Mouse (Mus musculus): ENCODE data around the gene Fut8. TPM values are rescaled to one million over a fixed set of nuclear protein-coding genes. Genes with fewer than 3 reads are reported as not detected.

Gene Fut8
- polyA plus RNA-seq, 1 experiment from 2014 or later: 27.3 TPM

GRCm38 (mm10) chr12:77213896-77214564 is 23.9 kb upstream of the Fut8 start:
- no peak overlapping the region for H3K9ac ChIP-seq (ENCODE audit: low read depth, low read length)
- H3K27ac ChIP-seq (ENCODE audit: low read depth, low read length): no peak overlapping the region
- 76% methylated on average over 6 of the region's 6 CpGs for WGBS
- H3K9me3 ChIP-seq (ENCODE audit: control insufficient read depth, low read length): no peaks in the 10 kb centered on the region
- H3K27me3 ChIP-seq (replicated peaks; ENCODE audit: control insufficient read depth, insufficient read depth, low read length): no peaks in the 10 kb centered on the region
- H3K4me3 ChIP-seq (ENCODE audit: low read depth, low read length): no peak overlapping the region
- DNase-seq (ENCODE audit: low spot score): no peak
- H3K4me1 ChIP-seq (replicated peaks; ENCODE audit: control insufficient read depth, insufficient read depth, low read length): no peaks in the 10 kb centered on the region; the same call in 1 of the 2 replicates
- no peak for ATAC-seq (replicated peaks; ENCODE audit: low FRiP score)
- H3K4me2 ChIP-seq: no peak overlapping the region
- H3K36me3 ChIP-seq (ENCODE audit: control insufficient read depth, insufficient read depth, low read length): no peaks in the 10 kb centered on the region

DNA sequence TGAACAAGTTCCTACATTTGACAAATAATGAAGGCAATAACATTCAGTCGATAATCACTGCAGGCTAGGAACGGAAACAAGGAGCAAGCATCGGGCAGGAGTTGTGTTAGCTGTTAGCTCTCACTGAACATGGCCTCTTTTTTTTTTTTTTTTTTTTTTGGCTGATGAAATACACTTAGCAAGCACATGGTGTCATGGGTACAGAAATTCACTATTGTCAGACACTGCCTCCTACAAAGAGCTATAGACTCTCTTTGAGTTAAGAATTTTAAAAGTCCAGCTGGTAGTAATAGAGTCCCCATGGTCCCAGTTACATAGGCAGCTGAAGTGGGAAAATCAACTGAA is 23.4 kb upstream of the Fut8 start:
- H3K36me3 ChIP-seq (ENCODE audit: control insufficient read depth, insufficient read depth, low read length): no peaks in the 10 kb centered on the region
- no peaks in the 10 kb centered on the region; the same call in 1 of the 2 replicates for H3K4me1 ChIP-seq (replicated peaks; ENCODE audit: control insufficient read depth, insufficient read depth, low read length)
- H3K9me3 ChIP-seq (ENCODE audit: control insufficient read depth, low read length): no peaks in the 10 kb centered on the region
- ATAC-seq (replicated peaks; ENCODE audit: low FRiP score) (no peak), DNase-seq (ENCODE audit: low spot score) (no peak)
- H3K9ac ChIP-seq (ENCODE audit: low read depth, low read length): no peak overlapping the region
- WGBS: 85% methylated on average over 3 of the region's 3 CpGs
- H3K27ac ChIP-seq (ENCODE audit: low read depth, low read length): no peak overlapping the region
- H3K4me3 ChIP-seq (ENCODE audit: low read depth, low read length): no peak overlapping the region
- no peaks in the 10 kb centered on the region for H3K27me3 ChIP-seq (replicated peaks; ENCODE audit: control insufficient read depth, insufficient read depth, low read length)
- H3K4me2 ChIP-seq: no peak overlapping the region

DNA sequence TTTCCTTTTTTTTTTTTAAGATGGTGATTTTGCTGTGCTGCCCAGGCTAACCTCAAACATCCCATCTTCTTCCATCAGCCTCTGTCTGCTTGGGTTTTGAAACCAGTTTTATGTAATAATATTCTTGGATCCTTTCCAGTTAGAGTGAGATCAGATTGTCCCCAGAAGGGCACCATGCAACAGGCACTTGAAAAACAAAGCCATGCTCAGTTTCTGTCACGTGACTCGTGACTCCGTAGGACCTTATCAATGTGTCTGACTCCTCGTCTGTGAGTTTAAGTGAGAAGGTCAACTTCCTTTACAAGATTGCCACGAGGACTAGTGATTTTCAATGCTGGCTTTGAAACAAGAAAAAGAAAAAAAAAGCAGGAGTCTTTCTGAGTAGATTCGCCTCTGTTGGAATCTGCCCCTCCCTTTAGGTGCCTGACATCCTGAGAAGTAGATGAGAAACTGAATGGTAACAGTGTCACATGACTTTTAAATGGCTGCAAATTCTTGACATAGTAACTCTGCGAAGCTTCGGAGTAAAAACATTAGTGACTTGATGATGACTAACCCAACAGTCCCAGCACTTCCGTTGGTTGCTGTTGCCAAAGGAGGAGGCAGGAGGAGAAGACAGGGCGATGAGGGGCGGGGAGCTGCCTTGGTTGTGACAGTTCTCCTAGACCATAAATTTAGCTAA is 21.3 kb upstream of the Fut8 start:
- ATAC-seq (replicated peaks; ENCODE audit: low FRiP score): no peak
- Histone ChIP-seq H3K4me2 (peak overlapping the region; percentile 39), H3K4me3 (ENCODE audit: low read depth, low read length) (no peak overlapping the region), H3K4me1 (replicated peaks; ENCODE audit: control insufficient read depth, insufficient read depth, low read length) (no peaks in the 10 kb centered on the region; the same call in 1 of the 2 replicates), H3K36me3 (ENCODE audit: control insufficient read depth, insufficient read depth, low read length) (no peaks in the 10 kb centered on the region), H3K27me3 (replicated peaks; ENCODE audit: control insufficient read depth, insufficient read depth, low read length) (no peaks in the 10 kb centered on the region), H3K9ac (ENCODE audit: low read depth, low read length) (no peak overlapping the region), H3K9me3 (ENCODE audit: control insufficient read depth, low read length) (no peaks in the 10 kb centered on the region), H3K27ac (ENCODE audit: low read depth, low read length) (no peak overlapping the region)
- no peak for DNase-seq (ENCODE audit: low spot score)
- 53% methylated on average over 11 of the region's 11 CpGs for WGBS

DNA sequence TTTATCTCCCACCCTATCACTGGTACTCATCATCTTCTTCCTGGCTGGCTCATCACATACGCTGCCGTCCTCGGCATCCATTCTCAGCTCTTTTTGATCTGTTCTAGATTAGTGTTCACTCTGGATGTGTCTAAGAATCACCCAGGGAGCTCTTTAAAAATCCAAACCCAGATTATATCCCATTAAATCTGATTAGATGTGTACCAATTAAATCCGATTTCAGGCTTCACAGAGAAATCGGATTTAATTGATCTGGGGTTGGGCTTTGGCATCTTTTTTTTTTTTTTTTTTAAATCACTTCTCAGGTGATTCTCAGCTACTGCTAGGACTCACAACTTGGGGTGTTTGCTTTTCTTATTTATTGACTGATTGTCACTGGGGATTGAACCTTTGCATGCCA is 17.3 kb upstream of the Fut8 start:
- Histone ChIP-seq H3K36me3 (ENCODE audit: control insufficient read depth, insufficient read depth, low read length) (no peaks in the 10 kb centered on the region), H3K4me3 (ENCODE audit: low read depth, low read length) (no peak overlapping the region), H3K9me3 (ENCODE audit: control insufficient read depth, low read length) (no peaks in the 10 kb centered on the region), H3K27me3 (replicated peaks; ENCODE audit: control insufficient read depth, insufficient read depth, low read length) (no peaks in the 10 kb centered on the region), H3K4me1 (replicated peaks; ENCODE audit: control insufficient read depth, insufficient read depth, low read length) (peaks cover 11% of the 10 kb centered on the region; the same call in 1 of the 2 replicates), H3K4me2 (no peak overlapping the region), H3K27ac (ENCODE audit: low read depth, low read length) (no peak overlapping the region), H3K9ac (ENCODE audit: low read depth, low read length) (no peak overlapping the region)
- ATAC-seq (replicated peaks; ENCODE audit: low FRiP score) (no peak), DNase-seq (ENCODE audit: low spot score) (no peak)
- 68% methylated on average over 5 of the region's 5 CpGs for WGBS

GRCm38 (mm10) chr12:77222272-77222874 is 15.6 kb upstream of the Fut8 start:
- no peak for DNase-seq (ENCODE audit: low spot score)
- H3K4me2 ChIP-seq: no peak overlapping the region
- peaks cover 11% of the 10 kb centered on the region; the same call in 1 of the 2 replicates for H3K4me1 ChIP-seq (replicated peaks; ENCODE audit: control insufficient read depth, insufficient read depth, low read length)
- no peak for ATAC-seq (replicated peaks; ENCODE audit: low FRiP score)
- no peak overlapping the region for H3K4me3 ChIP-seq (ENCODE audit: low read depth, low read length)
- no peaks in the 10 kb centered on the region for H3K36me3 ChIP-seq (ENCODE audit: control insufficient read depth, insufficient read depth, low read length)
- WGBS: 75% methylated on average over 6 of the region's 6 CpGs
- no peaks in the 10 kb centered on the region for H3K27me3 ChIP-seq (replicated peaks; ENCODE audit: control insufficient read depth, insufficient read depth, low read length)
- no peaks in the 10 kb centered on the region for H3K9me3 ChIP-seq (ENCODE audit: control insufficient read depth, low read length)
- H3K9ac ChIP-seq (ENCODE audit: low read depth, low read length): no peak overlapping the region
- no peak overlapping the region for H3K27ac ChIP-seq (ENCODE audit: low read depth, low read length)

GRCm38 (mm10) chr12:77223595-77223994 is 14.3 kb upstream of the Fut8 start:
- Histone ChIP-seq H3K4me1 (replicated peaks; ENCODE audit: control insufficient read depth, insufficient read depth, low read length) (peaks cover 11% of the 10 kb centered on the region; the same call in 1 of the 2 replicates), H3K9me3 (ENCODE audit: control insufficient read depth, low read length) (no peaks in the 10 kb centered on the region), H3K36me3 (ENCODE audit: control insufficient read depth, insufficient read depth, low read length) (no peaks in the 10 kb centered on the region), H3K4me3 (ENCODE audit: low read depth, low read length) (no peak overlapping the region), H3K27me3 (replicated peaks; ENCODE audit: control insufficient read depth, insufficient read depth, low read length) (no peaks in the 10 kb centered on the region), H3K4me2 (no peak overlapping the region), H3K27ac (ENCODE audit: low read depth, low read length) (no peak overlapping the region), H3K9ac (ENCODE audit: low read depth, low read length) (no peak overlapping the region)
- ATAC-seq (replicated peaks; ENCODE audit: low FRiP score): no peak
- 81% methylated on average over 3 of the region's 3 CpGs for WGBS
- no peak for DNase-seq (ENCODE audit: low spot score)

DNA sequence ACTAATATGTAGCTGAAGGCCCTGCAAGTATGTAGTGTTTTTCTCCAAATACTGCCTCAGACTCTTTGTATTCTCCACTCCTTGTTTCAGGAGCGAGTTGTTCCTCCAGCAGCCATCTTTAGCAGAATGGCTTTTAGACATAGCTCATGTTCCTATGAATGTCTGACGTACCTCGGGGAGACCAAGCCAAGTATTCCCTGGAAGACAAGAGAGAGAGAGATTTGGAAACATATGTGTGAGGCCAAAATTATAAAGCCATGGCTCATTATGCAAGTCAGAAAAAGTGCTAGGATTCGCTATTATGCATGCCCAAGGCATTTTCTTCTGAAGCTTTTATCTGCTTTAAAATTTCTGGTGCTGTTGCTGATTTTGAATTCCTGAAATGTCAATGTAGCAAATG is 13.8 kb upstream of the Fut8 start:
- Histone ChIP-seq H3K4me2 (no peak overlapping the region), H3K27me3 (replicated peaks; ENCODE audit: control insufficient read depth, insufficient read depth, low read length) (no peaks in the 10 kb centered on the region), H3K4me1 (replicated peaks; ENCODE audit: control insufficient read depth, insufficient read depth, low read length) (peaks cover 11% of the 10 kb centered on the region; the same call in 1 of the 2 replicates), H3K27ac (ENCODE audit: low read depth, low read length) (peak overlapping the region; percentile 32; the same call in 1 of the 2 replicates), H3K36me3 (ENCODE audit: control insufficient read depth, insufficient read depth, low read length) (no peaks in the 10 kb centered on the region), H3K9ac (ENCODE audit: low read depth, low read length) (no peak overlapping the region), H3K9me3 (ENCODE audit: control insufficient read depth, low read length) (no peaks in the 10 kb centered on the region), H3K4me3 (ENCODE audit: low read depth, low read length) (no peak overlapping the region)
- 84% methylated on average over 4 of the region's 4 CpGs for WGBS
- DNase-seq (ENCODE audit: low spot score) (no peak), ATAC-seq (replicated peaks; ENCODE audit: low FRiP score) (no peak)

- Histone ChIP-seq H3K27ac (ENCODE audit: low read depth, low read length) (peak overlapping the region; percentile 39), H3K4me1 (replicated peaks; ENCODE audit: control insufficient read depth, insufficient read depth, low read length) (peaks cover 11% of the 10 kb centered on the region; the same call in 1 of the 2 replicates), H3K27me3 (replicated peaks; ENCODE audit: control insufficient read depth, insufficient read depth, low read length) (no peaks in the 10 kb centered on the region), H3K36me3 (ENCODE audit: control insufficient read depth, insufficient read depth, low read length) (no peaks in the 10 kb centered on the region), H3K4me2 (no peak overlapping the region), H3K9me3 (ENCODE audit: control insufficient read depth, low read length) (no peaks in the 10 kb centered on the region), H3K9ac (ENCODE audit: low read depth, low read length) (no peak overlapping the region), H3K4me3 (ENCODE audit: low read depth, low read length) (no peak overlapping the region)
- DNase-seq (ENCODE audit: low spot score) (no peak), ATAC-seq (replicated peaks; ENCODE audit: low FRiP score) (peak; percentile 94)
- WGBS: 50% methylated on average over 4 of the region's 4 CpGs
These were observed 13.0 kb upstream of the Fut8 start for GRCm38 (mm10) chr12:77224891-77225290.
